Mouse (Mus musculus) mesoderm, embryonic 11.5 days (tissue): ENCODE results near the gene Plekhg1.

ENCODE experiments used
- DNase-seq: peaks from one replicate; pipeline ENCODE4 v3.0.0-alpha.2; 2012; ENCODE audit warnings: low read depth, low spot score

Plekhg1 gene

DNA sequence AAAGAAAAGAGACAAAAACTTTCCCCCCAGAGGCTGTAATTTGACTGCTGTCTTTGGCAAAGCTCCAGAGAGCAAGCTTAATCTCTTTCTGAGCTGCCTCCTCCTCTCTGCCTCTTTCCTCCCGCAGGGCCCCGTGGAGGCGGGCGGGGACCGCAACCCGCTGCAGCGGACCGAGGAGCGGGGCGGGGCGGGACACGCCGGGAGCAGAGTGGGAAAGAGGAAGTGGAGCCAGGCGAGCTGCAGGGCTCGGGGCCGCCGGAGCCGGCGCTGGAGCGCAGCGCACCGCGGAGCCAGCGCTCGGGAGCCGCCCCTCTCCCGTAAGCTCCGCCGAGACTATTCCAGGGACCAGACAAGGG is at the start of gene Plekhg1:
TSS of gene Plekhg1 (plus strand) at position 217 of the 356 bp plus-strand sequence.
- DNase-seq: peak; percentile 84

- DNase-seq: no peak
These were observed 47.4 kb upstream of the Plekhg1 start for GRCm38 (mm10) chr10:3692791-3693190.

DNA sequence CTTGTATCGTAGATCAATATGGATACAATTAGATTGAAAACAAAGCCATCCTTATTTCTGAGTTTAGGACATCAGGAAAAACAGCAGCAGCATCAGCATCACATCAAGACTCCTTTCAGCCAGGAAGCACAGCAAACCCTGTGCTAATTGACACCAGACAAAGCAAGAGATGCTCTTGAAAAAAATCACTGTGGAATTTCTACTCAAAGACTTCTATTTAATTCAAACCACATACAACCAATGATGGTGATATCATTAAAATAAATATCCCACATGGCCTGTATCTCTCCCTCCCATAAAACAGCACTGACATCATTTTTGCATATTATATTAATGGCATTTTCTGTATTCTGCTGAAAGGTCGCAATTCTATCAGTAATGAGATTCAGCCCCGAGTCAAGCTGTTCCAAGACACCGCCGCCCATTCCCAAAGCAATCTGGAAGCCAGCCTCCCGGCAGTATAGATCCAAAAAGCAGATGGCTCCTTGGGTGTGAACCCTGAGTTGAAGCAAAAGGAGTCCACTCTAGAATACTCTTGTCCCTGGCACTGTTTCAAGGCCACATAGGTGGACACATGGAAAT is 46.4 kb upstream of the Plekhg1 start:
- DNase-seq: peak; percentile 27

DNA sequence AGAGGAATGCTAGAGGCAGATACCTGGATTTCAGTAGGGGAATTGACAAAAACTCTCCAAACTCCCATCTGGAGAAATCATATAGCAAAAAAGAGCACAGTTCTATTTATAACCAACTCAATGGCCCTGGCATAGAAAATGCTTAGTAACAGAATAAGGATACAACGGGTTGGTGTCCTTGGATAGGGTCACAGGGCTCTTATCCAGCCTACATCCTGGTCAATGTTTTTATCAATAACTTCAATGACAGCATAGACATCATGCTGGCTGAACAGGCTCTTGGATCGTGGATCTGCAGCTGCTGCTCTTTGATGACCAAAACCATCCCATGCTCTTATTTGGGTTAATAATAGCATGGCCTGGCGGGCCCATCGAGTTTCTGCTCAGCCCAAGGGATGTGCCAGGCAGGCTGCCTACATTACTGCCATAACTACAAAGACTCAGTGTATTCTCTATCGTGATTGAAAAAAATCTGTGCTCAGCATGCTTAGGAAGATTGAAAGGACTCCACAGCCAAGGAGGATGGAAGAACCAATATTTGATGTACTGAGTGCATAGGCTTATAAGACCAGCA is 44.7 kb upstream of the Plekhg1 start:
- DNase-seq: no peak

DNA sequence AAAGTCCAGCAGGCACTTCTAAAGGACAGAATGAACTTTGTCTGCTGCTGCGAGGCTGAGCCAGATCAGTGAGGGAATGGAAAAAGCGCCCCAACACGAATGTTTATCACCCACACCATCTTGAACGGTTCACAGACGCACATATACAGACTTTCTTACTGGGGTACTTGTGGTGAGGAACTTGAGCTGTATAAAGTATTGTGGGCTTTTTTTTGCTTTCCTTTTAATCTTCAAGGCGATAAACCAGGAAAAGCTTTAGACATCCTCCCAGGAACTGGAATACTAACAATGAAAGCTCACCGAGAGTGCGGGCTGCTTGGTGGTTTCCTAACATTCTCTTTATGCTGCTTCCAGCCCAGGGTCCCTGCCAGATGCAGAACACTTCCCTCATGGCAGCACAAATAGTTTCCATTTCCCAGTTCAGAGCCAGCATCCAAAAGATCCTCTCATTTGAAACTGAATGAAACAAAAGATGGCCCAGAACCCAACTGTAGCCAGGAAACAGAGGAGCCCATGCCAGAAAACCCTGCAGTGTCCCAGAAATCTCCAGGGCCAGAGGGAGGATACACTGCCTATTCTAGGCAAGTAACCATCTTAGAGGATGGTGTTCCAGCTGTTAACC is 43.3 kb upstream of the Plekhg1 start:
- DNase-seq: no peak

DNA sequence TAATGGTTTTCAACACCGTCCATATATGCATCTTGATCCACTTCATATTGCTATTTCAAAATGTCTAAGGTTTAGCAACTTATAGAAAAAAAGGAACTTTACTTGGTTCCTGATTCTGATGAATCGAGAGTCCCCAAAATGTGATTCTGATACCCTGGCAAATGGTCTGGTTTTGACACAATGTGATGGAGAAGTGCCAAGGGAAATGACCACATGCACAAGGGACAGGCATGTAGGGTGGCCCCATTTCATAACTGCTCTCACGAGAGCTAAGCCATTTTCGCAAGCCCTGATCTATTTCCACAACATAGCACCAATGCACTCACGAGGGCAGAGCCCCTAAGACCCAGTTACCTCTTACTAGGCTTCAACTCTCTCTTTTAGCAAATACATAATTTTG is 42.7 kb upstream of the Plekhg1 start:
- no peak for DNase-seq

DNA sequence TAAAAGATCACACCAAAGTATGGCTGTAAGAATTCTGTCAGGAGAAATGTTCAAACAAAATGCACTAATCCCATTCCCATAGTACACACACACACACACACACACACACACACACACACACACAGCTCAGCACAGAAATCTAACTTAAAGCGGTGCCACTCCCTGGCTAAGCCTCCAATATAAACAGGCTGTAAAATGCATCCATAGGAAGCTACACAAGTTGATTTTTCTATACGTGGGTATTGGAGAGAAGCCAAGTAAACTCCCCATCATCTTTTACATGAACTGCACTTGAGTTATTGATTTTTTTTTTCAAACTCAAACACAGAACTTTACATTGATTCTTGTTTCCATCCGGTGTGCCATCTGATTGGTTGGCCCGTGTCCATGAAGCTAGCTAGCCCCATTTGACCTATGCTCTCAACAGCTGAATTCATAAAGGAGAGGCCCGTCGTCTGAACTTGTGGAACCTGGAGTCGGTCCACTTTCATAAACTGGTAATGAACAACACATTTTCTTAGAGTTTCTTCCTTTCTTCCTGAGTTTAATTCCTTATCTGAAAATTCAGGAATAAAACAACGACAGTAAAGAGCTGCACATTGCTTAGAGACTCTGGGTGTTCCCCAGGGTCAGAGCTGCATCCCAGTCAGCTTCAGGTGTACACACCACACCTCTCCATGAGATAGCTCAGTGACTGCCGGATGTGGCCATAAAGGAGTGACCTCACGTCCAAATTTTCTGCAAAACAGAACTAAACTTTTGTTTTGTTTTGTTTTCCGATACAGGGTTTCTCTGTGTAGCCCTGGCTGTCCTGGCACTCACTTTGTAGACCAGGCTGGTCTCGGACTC is 39.7 kb upstream of the Plekhg1 start:
- DNase-seq: no peak

GRCm38 (mm10) chr10:3701832-3702231 is 38.3 kb upstream of the Plekhg1 start:
- DNase-seq: no peak

DNA sequence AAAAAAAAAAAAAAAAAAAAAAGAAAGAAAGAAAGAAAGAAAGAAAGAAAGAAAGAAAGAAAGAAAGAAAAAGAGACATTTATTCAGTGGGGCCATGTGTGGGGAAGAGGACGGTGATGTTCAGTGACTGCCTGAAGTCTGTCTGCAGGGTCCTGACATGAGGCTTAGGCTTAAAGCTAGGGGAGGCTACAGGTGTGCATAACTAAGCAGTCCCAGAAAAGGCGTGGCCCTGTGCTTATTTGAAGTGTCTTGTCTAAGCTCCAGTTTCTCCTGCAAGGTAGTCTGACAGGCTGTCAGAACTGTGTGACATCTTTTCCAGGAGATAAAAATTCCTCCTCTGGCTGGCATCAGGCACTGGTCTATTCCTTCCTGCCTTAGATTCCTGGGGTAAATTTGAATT is 37.6 kb upstream of the Plekhg1 start:
- DNase-seq: no peak

GRCm38 (mm10) chr10:3706231-3706630 is 33.9 kb upstream of the Plekhg1 start:
- no peak for DNase-seq

DNA sequence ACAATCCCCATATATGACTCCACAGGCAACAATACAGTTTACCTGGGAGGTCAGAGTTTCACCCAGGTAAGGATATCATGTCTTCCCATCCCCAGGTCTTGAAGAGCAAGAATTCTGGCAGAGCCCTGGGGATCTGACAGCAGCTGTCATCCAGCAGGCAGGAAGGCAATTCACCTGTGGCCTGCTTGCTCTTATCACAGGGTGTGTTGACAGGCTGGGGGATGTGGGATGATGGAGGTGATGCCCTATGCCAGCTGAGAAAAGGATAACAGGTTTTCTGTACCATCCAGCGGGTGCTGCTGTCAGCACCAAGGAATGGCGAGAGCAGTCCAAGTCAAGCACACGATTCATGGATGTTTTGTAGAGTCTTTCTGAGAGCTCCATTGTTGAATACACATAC is 30.1 kb upstream of the Plekhg1 start:
- DNase-seq: no peak

DNA sequence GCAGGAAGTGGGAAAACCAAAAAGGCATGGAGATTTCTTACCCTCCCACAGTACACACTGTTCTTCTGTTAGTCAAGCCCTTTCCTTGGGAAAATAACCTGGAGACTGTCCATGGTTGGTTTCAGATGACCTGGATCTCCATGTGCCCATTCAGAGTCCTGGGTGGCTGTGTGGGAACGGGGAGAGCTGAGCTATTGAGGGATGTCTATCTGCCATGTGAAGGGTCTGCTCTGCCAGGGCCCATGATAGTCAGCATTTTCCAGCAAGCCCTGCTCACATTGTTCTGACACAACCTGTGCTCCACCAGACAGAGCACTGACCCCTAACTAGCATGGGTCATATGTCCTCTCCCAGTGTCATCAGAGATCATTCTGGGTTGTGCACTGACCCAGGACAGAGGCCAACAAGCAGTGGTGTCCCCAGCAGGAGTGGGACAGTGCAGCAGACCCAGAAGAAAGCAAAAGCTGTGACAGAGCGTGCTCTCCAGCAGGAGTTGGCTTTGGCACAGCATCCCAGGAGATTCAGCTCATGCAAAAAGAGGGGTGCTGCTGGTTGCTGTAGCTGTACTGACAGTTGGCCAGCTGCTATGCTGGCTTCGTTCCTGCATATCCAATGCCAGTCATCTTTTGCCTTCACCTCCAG is 24.7 kb upstream of the Plekhg1 start:
- DNase-seq: no peak

DNA sequence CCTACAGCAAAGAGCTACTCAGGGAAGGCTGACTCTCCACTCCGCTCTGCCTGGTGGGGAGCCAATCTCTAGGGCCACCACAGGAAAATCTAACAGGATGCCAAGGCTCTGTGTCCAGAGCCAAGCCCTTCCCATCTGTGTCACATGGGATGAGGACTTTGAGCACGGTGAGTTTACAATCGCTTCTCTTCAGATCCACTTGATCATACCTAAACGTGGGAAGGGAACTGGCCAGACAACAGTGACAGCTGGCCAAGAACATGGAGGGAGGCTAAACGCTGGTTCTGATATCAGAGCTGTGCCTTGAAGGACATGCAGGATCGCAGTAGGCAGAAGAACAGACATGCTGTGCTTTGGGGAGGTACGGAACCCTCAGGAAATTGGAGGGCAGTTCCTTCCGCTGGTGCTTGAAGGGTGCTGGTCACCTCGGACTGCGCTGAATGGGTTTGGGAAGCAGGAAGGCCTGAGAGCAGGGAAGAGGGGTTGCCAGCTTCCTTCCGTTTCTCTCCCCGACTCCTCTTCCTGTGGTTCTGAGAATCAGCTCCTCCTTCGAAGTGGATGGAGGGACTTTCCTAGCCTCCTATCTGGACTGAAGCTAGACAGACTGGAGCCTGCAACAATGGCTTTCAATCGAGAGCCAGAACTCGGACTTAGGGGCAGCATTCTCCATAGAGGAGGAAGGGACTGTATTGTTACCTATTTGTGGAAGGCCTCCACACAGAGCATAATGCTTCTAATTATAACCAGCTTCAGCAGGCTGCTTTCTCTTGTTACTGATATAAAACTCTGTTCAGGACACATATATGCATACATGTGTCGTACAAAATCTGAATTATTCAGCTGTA is 21.9 kb upstream of the Plekhg1 start:
- DNase-seq: no peak

DNA sequence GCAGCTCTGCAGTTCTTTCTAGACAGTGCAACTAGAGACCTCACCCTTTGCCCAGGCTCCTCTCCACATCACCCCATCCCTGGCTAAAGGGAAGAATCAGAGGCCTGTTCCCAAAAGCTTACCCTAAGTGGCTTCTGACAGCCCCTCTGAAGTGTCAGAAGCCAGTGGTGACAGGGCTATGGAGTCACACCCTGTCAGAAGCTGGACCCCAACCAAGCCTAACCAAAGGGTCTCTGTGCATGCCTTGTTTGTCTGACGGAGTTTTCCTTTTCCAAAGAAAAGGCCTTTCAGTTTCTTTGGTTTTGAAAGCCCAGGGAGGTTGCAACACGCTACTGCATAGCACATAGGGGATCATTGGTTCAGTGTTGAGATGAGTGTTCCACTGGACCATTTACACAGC is 19.9 kb upstream of the Plekhg1 start:
- no peak for DNase-seq

- peak; percentile 33 for DNase-seq
These were observed 17.8 kb upstream of the Plekhg1 start for GRCm38 (mm10) chr10:3722339-3722738.

DNA sequence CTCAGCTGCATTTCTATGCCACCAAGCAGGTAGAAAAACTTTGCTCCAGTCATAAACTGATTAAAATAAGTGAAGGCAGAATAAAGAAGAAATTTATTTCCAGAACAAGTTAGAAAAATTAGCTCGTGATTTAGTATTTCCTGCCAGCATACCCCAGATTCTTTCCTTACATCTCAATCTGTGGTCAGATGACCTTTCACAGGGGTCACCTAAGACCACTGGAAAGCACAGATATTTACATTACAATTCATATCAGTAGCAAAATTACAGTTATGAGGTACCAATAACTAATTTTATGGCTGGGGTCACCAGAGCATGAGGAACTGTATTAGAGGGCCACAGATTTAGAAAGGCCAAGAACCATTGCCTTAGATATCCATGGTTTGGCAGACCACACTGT is 15.5 kb upstream of the Plekhg1 start:
- DNase-seq: no peak

DNA sequence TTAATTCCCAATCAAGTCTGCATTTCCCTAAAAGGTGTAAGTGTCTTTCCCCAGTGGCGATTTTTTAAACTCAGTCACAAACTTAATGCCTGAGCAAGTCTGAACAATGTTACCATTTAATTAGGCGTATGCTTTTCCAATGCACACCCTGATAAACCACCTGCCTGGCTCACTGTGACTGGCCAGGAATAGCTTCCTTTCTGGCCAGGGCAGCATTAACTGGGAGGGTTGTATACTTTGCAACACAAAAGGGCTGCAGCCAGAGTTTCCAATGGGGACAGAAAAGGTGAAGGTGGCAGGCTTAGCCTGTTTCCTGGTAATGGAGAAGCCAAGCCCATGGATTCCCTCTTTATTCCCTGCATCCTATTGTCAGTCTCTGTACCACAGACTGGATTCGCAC is 10.5 kb upstream of the Plekhg1 start:
- DNase-seq: no peak

- DNase-seq: peak; percentile 51
These were observed 9.8 kb upstream of the Plekhg1 start for GRCm38 (mm10) chr10:3730314-3730713.

GRCm38 (mm10) chr10:3737034-3737433 is 3.1 kb upstream of the Plekhg1 start:
- peak; percentile 39 for DNase-seq

GRCm38 (mm10) chr10:3740504-3741388 is 582 bp downstream of the Plekhg1 start:
- peak; percentile 81 for DNase-seq
